Mouse (Mus musculus): ENCODE data around the gene Gm49318.
"Not testable (repeated sequence)": the region's sequence is repeated elsewhere in the genome, so short reads cannot be mapped to it uniquely, and the experiment has no call there.

The Gm49318 gene

GRCm38 (mm10) chr9:22086012-22086411 is 15.0 kb upstream of the Gm49318 start:
- DNase-seq (ENCODE audit: low read depth, low spot score) = no peak
- no peaks in the 10 kb centered on the region for H3K27me3 ChIP-seq (ENCODE audit: control insufficient read depth, insufficient read depth, low read length, poor library complexity, severe bottlenecking)

GRCm38 (mm10) chr9:22085022-22085834 is 14.2 kb upstream of the Gm49318 start, which contains the start of gene Ecsit:
Gene Ecsit (minus strand): TSS chr9:22085438.
- Histone ChIP-seq H3K36me3 (ENCODE audit: control insufficient read depth, insufficient read depth, low read length, poor library complexity, severe bottlenecking) (no peaks in the 10 kb centered on the region), H3K27me3 (ENCODE audit: control insufficient read depth, insufficient read depth, low read length, poor library complexity, severe bottlenecking) (no peaks in the 10 kb centered on the region)
- DNase-seq (ENCODE audit: low read depth, low spot score) = peak; percentile 95

More at GRCm38 (mm10) chr9:22086012-22086411, 15.0 kb upstream of the Gm49318 start:
- no peaks in the 10 kb centered on the region for H3K36me3 ChIP-seq (ENCODE audit: control insufficient read depth, insufficient read depth, low read length, poor library complexity, severe bottlenecking)

GRCm38 (mm10) chr9:22084667-22085021 is 13.6 kb upstream of the Gm49318 start:
- H3K27me3 ChIP-seq (ENCODE audit: control insufficient read depth, insufficient read depth, low read length, poor library complexity, severe bottlenecking) = no peaks in the 10 kb centered on the region
- H3K36me3 ChIP-seq (ENCODE audit: control insufficient read depth, insufficient read depth, low read length, poor library complexity, severe bottlenecking) = no peaks in the 10 kb centered on the region
- DNase-seq (ENCODE audit: low read depth, low spot score) = no peak

GRCm38 (mm10) chr9:22076223-22076622 is 5.2 kb upstream of the Gm49318 start:
- Histone ChIP-seq H3K36me3 (ENCODE audit: control insufficient read depth, insufficient read depth, low read length, poor library complexity, severe bottlenecking) (peaks cover 2% of the 10 kb centered on the region; the same call in 1 of the 2 replicates), H3K27me3 (ENCODE audit: control insufficient read depth, insufficient read depth, low read length, poor library complexity, severe bottlenecking) (no peaks in the 10 kb centered on the region)
- no peak for DNase-seq (ENCODE audit: low read depth, low spot score)

GRCm38 (mm10) chr9:22075778-22076177 is 4.7 kb upstream of the Gm49318 start:
- not testable (repeated sequence) for DNase-seq (ENCODE audit: low read depth, low spot score); H3K27me3 ChIP-seq (ENCODE audit: control insufficient read depth, insufficient read depth, low read length, poor library complexity, severe bottlenecking); H3K36me3 ChIP-seq (ENCODE audit: control insufficient read depth, insufficient read depth, low read length, poor library complexity, severe bottlenecking)

- Histone ChIP-seq H3K36me3 (ENCODE audit: control insufficient read depth, insufficient read depth, low read length, poor library complexity, severe bottlenecking) (peaks cover 2% of the 10 kb centered on the region; the same call in 1 of the 2 replicates), H3K27me3 (ENCODE audit: control insufficient read depth, insufficient read depth, low read length, poor library complexity, severe bottlenecking) (no peaks in the 10 kb centered on the region)
- DNase-seq (ENCODE audit: low read depth, low spot score) = no peak
These were observed 1.2 kb upstream of the Gm49318 start for GRCm38 (mm10) chr9:22072276-22072675.

GRCm38 (mm10) chr9:22069881-22070553 is 1.0 kb downstream of the Gm49318 start:
- no peaks in the 10 kb centered on the region for H3K27me3 ChIP-seq (ENCODE audit: control insufficient read depth, insufficient read depth, low read length, poor library complexity, severe bottlenecking)
- 0 out of 2 replicates have a peak, but pooled peaks cover 2% of the 10 kb centered on the region for H3K36me3 ChIP-seq (ENCODE audit: control insufficient read depth, insufficient read depth, low read length, poor library complexity, severe bottlenecking)
- DNase-seq (ENCODE audit: low read depth, low spot score) = no peak

GRCm38 (mm10) chr9:22067195-22067594 is 3.9 kb downstream of the Gm49318 start:
- no peak for DNase-seq (ENCODE audit: low read depth, low spot score)
- peaks cover 4% of the 10 kb centered on the region; the same call in 1 of the 2 replicates for H3K36me3 ChIP-seq (ENCODE audit: control insufficient read depth, insufficient read depth, low read length, poor library complexity, severe bottlenecking)
- no peaks in the 10 kb centered on the region for H3K27me3 ChIP-seq (ENCODE audit: control insufficient read depth, insufficient read depth, low read length, poor library complexity, severe bottlenecking)

- peak; percentile 76 for DNase-seq (ENCODE audit: low read depth, low spot score)
- Histone ChIP-seq H3K36me3 (ENCODE audit: control insufficient read depth, insufficient read depth, low read length, poor library complexity, severe bottlenecking) (peaks cover 6% of the 10 kb centered on the region; the same call in 1 of the 2 replicates), H3K27me3 (ENCODE audit: control insufficient read depth, insufficient read depth, low read length, poor library complexity, severe bottlenecking) (no peaks in the 10 kb centered on the region)
These were observed 4.6 kb downstream of the Gm49318 start for GRCm38 (mm10) chr9:22066433-22066832.

- no peak for DNase-seq (ENCODE audit: low read depth, low spot score)
- Histone ChIP-seq H3K36me3 (ENCODE audit: control insufficient read depth, insufficient read depth, low read length, poor library complexity, severe bottlenecking) (peaks cover 6% of the 10 kb centered on the region; the same call in 1 of the 2 replicates), H3K27me3 (ENCODE audit: control insufficient read depth, insufficient read depth, low read length, poor library complexity, severe bottlenecking) (no peaks in the 10 kb centered on the region)
These were observed 5.4 kb downstream of the Gm49318 start for GRCm38 (mm10) chr9:22065642-22066041.

GRCm38 (mm10) chr9:22064341-22064740 is 6.7 kb downstream of the Gm49318 start:
- DNase-seq (ENCODE audit: low read depth, low spot score) = no peak
- Histone ChIP-seq H3K36me3 (ENCODE audit: control insufficient read depth, insufficient read depth, low read length, poor library complexity, severe bottlenecking) (peaks cover 6% of the 10 kb centered on the region; the same call in 1 of the 2 replicates), H3K27me3 (ENCODE audit: control insufficient read depth, insufficient read depth, low read length, poor library complexity, severe bottlenecking) (no peaks in the 10 kb centered on the region)

GRCm38 (mm10) chr9:22061339-22061738 is 9.7 kb downstream of the Gm49318 start:
- peaks cover 6% of the 10 kb centered on the region for H3K36me3 ChIP-seq (ENCODE audit: control insufficient read depth, insufficient read depth, low read length, poor library complexity, severe bottlenecking)
- no peaks in the 10 kb centered on the region for H3K27me3 ChIP-seq (ENCODE audit: control insufficient read depth, insufficient read depth, low read length, poor library complexity, severe bottlenecking)
- no peak for DNase-seq (ENCODE audit: low read depth, low spot score)

GRCm38 (mm10) chr9:22058011-22058424 is 13.0 kb downstream of the Gm49318 start:
- no peak for DNase-seq (ENCODE audit: low read depth, low spot score)
- peaks cover 2% of the 10 kb centered on the region for H3K36me3 ChIP-seq (ENCODE audit: control insufficient read depth, insufficient read depth, low read length, poor library complexity, severe bottlenecking)
- H3K27me3 ChIP-seq (ENCODE audit: control insufficient read depth, insufficient read depth, low read length, poor library complexity, severe bottlenecking) = no peaks in the 10 kb centered on the region

- DNase-seq (ENCODE audit: low read depth, low spot score) = no peak
- peaks cover 2% of the 10 kb centered on the region for H3K36me3 ChIP-seq (ENCODE audit: control insufficient read depth, insufficient read depth, low read length, poor library complexity, severe bottlenecking)
- no peaks in the 10 kb centered on the region for H3K27me3 ChIP-seq (ENCODE audit: control insufficient read depth, insufficient read depth, low read length, poor library complexity, severe bottlenecking)
These were observed 14.0 kb downstream of the Gm49318 start for GRCm38 (mm10) chr9:22057031-22057517.
